Mouse (Mus musculus) ES-E14 (cell line): Measurements from ENCODE around the gene Ddx39b. TPM values are rescaled to one million over a fixed set of nuclear protein-coding genes. Genes with fewer than 3 reads are reported as not detected.

Experiments
- DNase-seq: peaks from one replicate; pipeline ENCODE4 v3.0.0-alpha.2; 2013; ENCODE audit warnings: low read depth, low spot score
- H3K27ac ChIP-seq: 2 replicates; pipeline ENCODE4 v1.5.1; 2012; ENCODE audit warnings: low read depth, mild to moderate bottlenecking, low read length, moderate library complexity, mixed read lengths; ENCODE audit not compliant: poor library complexity, insufficient read depth, severe bottlenecking
- H3K36me3 ChIP-seq: 2 replicates; pipeline ENCODE4 v1.6.1; 2012; ENCODE audit warnings: mild to moderate bottlenecking, low read length, moderate library complexity, mixed read lengths; ENCODE audit not compliant: control insufficient read depth, poor library complexity, insufficient read depth, severe bottlenecking
- H3K4me1 ChIP-seq, 2 experiments: fragments of 150-350 bp in 1 of 2; sonication (generic) in 1 of 2; 2 replicates each; pipeline ENCODE4 v1.6.1; 2012; ENCODE audit warnings: low read length in 2 of 2, mild to moderate bottlenecking in 1 of 2, mixed read lengths in 1 of 2; ENCODE audit not compliant: control insufficient read depth in 2 of 2, insufficient read depth in 2 of 2, poor library complexity in 1 of 2
- H3K4me3 ChIP-seq, 2 experiments: fragments of 150-350 bp in 1 of 2; sonication (generic) in 1 of 2; 2 replicates each; pipeline ENCODE4 v1.5.1; 2012; ENCODE audit warnings: low read length in 2 of 2, low read depth in 1 of 2, mild to moderate bottlenecking in 1 of 2, mixed read lengths in 1 of 2; ENCODE audit not compliant: insufficient read depth in 1 of 2, poor library complexity in 1 of 2, severe bottlenecking in 1 of 2
- H3K9ac ChIP-seq: 2 replicates; pipeline ENCODE4 v1.6.1; 2012; ENCODE audit warnings: low read depth, mild to moderate bottlenecking, low read length, mixed read lengths; ENCODE audit not compliant: poor library complexity, insufficient read depth, severe bottlenecking
- H3K9me3 ChIP-seq: fragments of 150-350 bp; sonication (generic); 2 replicates; pipeline ENCODE4 v1.6.1; 2012; ENCODE audit warnings: low read depth, mild to moderate bottlenecking, low read length; ENCODE audit not compliant: control insufficient read depth, insufficient read depth
- CHD2 ChIP-seq: IDR thresholded peaks from 2 replicates; pipeline ENCODE4 v1.6.1; 2014; ENCODE audit warnings: mild to moderate bottlenecking, low read depth, low read length, inconsistent platforms
- HCFC1 ChIP-seq: IDR thresholded peaks from 2 replicates; pipeline ENCODE4 v1.6.1; 2012; ENCODE audit warnings: low read length, inconsistent platforms, borderline replicate concordance; ENCODE audit not compliant: insufficient read depth
- MAFK ChIP-seq: IDR thresholded peaks from 2 replicates; pipeline ENCODE4 v1.6.1; 2014; ENCODE audit warnings: mild to moderate bottlenecking, low read depth, low read length, inconsistent platforms; ENCODE audit not compliant: insufficient read depth
- ZC3H11A ChIP-seq: IDR thresholded peaks from 2 replicates; pipeline ENCODE4 v1.6.1; 2012; ENCODE audit warnings: low read depth, mild to moderate bottlenecking, inconsistent platforms, low read length, borderline replicate concordance
- ZNF384 ChIP-seq: IDR thresholded peaks from 2 replicates; pipeline ENCODE4 v1.6.1; 2012; ENCODE audit warnings: low read depth, low read length, inconsistent platforms
- in situ Hi-C, 2 experiments: fragments of 600-800 bp; cut with MboI; formaldehyde crosslinking; loops; one replicate each; pipeline ENCODE4 v1.15.1; 2025; ENCODE audit warnings: low sequenced_read_pairs in 2 of 2, inconsistent platforms in 1 of 2; ENCODE audit not compliant: unreplicated experiment in 2 of 2
- total RNA-seq: library from RNA; depleted of rRNA; stranded (reverse); fragments of 300-350 nt; gene quantifications from 2 replicates; pipeline ENCODE4 v1.2.3, GENCODE M21; 2012

Ddx39b gene
- total RNA-seq, 1 experiment: 316 TPM

- no peaks in the 10 kb centered on the region for H3K9me3 ChIP-seq
- no peak overlapping the region for H3K4me3 ChIP-seq
- H3K4me1 ChIP-seq: no peaks in the 10 kb centered on the region; a peak in 1 of 4 replicates
- no peak overlapping the region for H3K27ac ChIP-seq
- no peak overlapping the region for H3K9ac ChIP-seq
- no peak for TF ChIP-seq CHD2
- TF ChIP-seq ZNF384: no peak
- TF ChIP-seq ZC3H11A: no peak
- no peak for TF ChIP-seq HCFC1
- TF ChIP-seq MAFK: no peak
- no peaks in the 10 kb centered on the region for H3K36me3 ChIP-seq
- DNase-seq: no peak
- in situ Hi-C loops: no loop called here
Measured at GRCm38 (mm10) chr17:35200398-35200797, 41.1 kb upstream of the Ddx39b start.

- TF ChIP-seq ZC3H11A (no peak), CHD2 (no peak), MAFK (no peak), ZNF384 (no peak), HCFC1 (no peak)
- H3K9me3 ChIP-seq: no peaks in the 10 kb centered on the region
- no peak overlapping the region for H3K27ac ChIP-seq
- no peaks in the 10 kb centered on the region for H3K4me1 ChIP-seq
- H3K36me3 ChIP-seq: no peaks in the 10 kb centered on the region
- DNase-seq: no peak
- H3K4me3 ChIP-seq: no peak overlapping the region
- in situ Hi-C loops: no loop called here
- H3K9ac ChIP-seq: no peak overlapping the region
Measured at GRCm38 (mm10) chr17:35201128-35201527, 40.4 kb upstream of the Ddx39b start.

GRCm38 (mm10) chr17:35201787-35202186, 39.8 kb upstream of the Ddx39b start, which contains the start of gene Tnf:
Tnf (minus strand) TSS chr17:35202007.
- Histone ChIP-seq H3K4me3 (no peak within 1 kb of the TSS), H3K4me1 (no peaks in the 10 kb centered on the region), H3K27ac (no peak within 1 kb of the TSS), H3K9me3 (no peaks in the 10 kb centered on the region), H3K36me3 (no peaks in the 10 kb centered on the region), H3K9ac (no peak within 1 kb of the TSS)
- in situ Hi-C loops: no loop called here
- TF ChIP-seq ZC3H11A: no peak
- TF ChIP-seq ZNF384: no peak
- no peak for TF ChIP-seq MAFK
- no peak for TF ChIP-seq HCFC1
- TF ChIP-seq CHD2: no peak
- no peak for DNase-seq

GRCm38 (mm10) chr17:35202442-35202841, 39.1 kb upstream of the Ddx39b start:
- no peak overlapping the region for H3K9ac ChIP-seq

More at GRCm38 (mm10) chr17:35202442-35202841, 39.1 kb upstream of the Ddx39b start:
- Histone ChIP-seq H3K27ac (no peak overlapping the region), H3K4me1 (no peaks in the 10 kb centered on the region), H3K36me3 (no peaks in the 10 kb centered on the region), H3K4me3 (no peak overlapping the region), H3K9me3 (no peaks in the 10 kb centered on the region)
- in situ Hi-C loops: no loop called here
- DNase-seq: no peak
- TF ChIP-seq HCFC1 (no peak), ZC3H11A (no peak), MAFK (no peak), ZNF384 (no peak), CHD2 (no peak)
